9 mouse cellular contexts compared by ENCODE assay signal in genomic region chr12:102730798-102731619, GRCm38 (mm10). TPM values are rescaled to one million over a fixed set of nuclear protein-coding genes. Genes with fewer than 3 reads are reported as not detected.
A peak's percentile ranks its signal among the peaks of the same experiment; 100 is the strongest.
DNase-seq lines count a peak whose midpoint lies in the region; ATAC-seq and TF ChIP-seq lines count a peak whose summit lies in the region.
"Had no signal": no experiment of that assay in that cellular context is flagged by ENCODE, and none has a peak within 500 bp of the region (broad histone marks: within the 10 kb centered on the region; RNA-seq: fewer than 3 reads in every experiment).

No protein-coding gene starts in this region.

- no peak for TF ChIP-seq RAD21 in MEL (IDR thresholded peaks at IDR 0.05; ENCODE audit: low read depth, low read length)

- TF ChIP-seq CTCF in MEL (IDR thresholded peaks at IDR 0.05 in 2 of 3, conservative IDR thresholded peaks at IDR 0.05 in 1 of 3; ENCODE audit: control insufficient read depth in 1 of 3, insufficient read depth in 1 of 3, low read depth in 2 of 3, low read length in 3 of 3, poor library complexity in 1 of 3, severe bottlenecking in 1 of 3), result no peak

- no peak for TF ChIP-seq POLR2A in MEL (IDR thresholded peaks at IDR 0.05; ENCODE audit: control insufficient read depth in 1 of 2, insufficient read depth in 1 of 2, low read depth in 1 of 2, low read length in 2 of 2, poor library complexity in 1 of 2)

- peaks cover 0 to 6% of the 10 kb centered on the region in 2 experiments; a peak in 1 of 4 replicates for H3K36me3 ChIP-seq in MEL (ENCODE audit: control insufficient read depth in 1 of 2, insufficient read depth in 2 of 2, low read length in 2 of 2)
- no peaks in the 10 kb centered on the region for H3K36me3 ChIP-seq in forebrain, embryonic 16.5 days (ENCODE audit: control insufficient read depth, insufficient read depth)
- H3K36me3 ChIP-seq in limb, embryonic 13.5 days, result no peaks in the 10 kb centered on the region
- H3K36me3 ChIP-seq in stomach, embryonic 16.5 days (ENCODE audit: control insufficient read depth, insufficient read depth, low read length), result no peaks in the 10 kb centered on the region

- peak overlapping the region; percentile 45 for H3K4me2 ChIP-seq in forebrain, embryonic 16.5 days (ENCODE audit: low read length)
- H3K4me2 ChIP-seq in limb, embryonic 13.5 days (replicated peaks), result peak overlapping the region; percentile 59
- H3K4me2 ChIP-seq in stomach, embryonic 16.5 days (ENCODE audit: low read depth, low read length), result peak overlapping the region; percentile 48

- TF ChIP-seq EP300 in MEL (IDR thresholded peaks at IDR 0.05; ENCODE audit: low read depth in 1 of 2, low read length in 2 of 2), result no peak

- peaks cover 2 to 20% of the 10 kb centered on the region in 2 experiments; a peak in 3 of 4 replicates for H3K4me1 ChIP-seq in MEL (ENCODE audit: control insufficient read depth in 1 of 2, insufficient read depth in 2 of 2, low read length in 2 of 2)
- peaks cover 21% of the 10 kb centered on the region for H3K4me1 ChIP-seq in forebrain, embryonic 16.5 days (replicated peaks; ENCODE audit: control insufficient read depth, insufficient read depth, low read length)
- peaks cover 24% of the 10 kb centered on the region for H3K4me1 ChIP-seq in limb, embryonic 13.5 days
- peaks cover 8% of the 10 kb centered on the region for H3K4me1 ChIP-seq in stomach, embryonic 16.5 days (ENCODE audit: control insufficient read depth, insufficient read depth, low read length)

- no peaks in the 10 kb centered on the region for H3K9me3 ChIP-seq in MEL (replicated peaks; ENCODE audit: insufficient read depth, low read length)
- no peaks in the 10 kb centered on the region for H3K9me3 ChIP-seq in forebrain, embryonic 16.5 days (ENCODE audit: control insufficient read depth, low read length)
- H3K9me3 ChIP-seq in limb, embryonic 13.5 days, result no peaks in the 10 kb centered on the region
- no peaks in the 10 kb centered on the region for H3K9me3 ChIP-seq in stomach, embryonic 16.5 days (replicated peaks; ENCODE audit: control insufficient read depth, low read length)

- peak; percentile 66 for ATAC-seq in forebrain, embryonic 16.5 days
- ATAC-seq in limb, embryonic 13.5 days (ENCODE audit: low FRiP score, low read depth), result peak; percentile 61
- ATAC-seq in stomach, embryonic 16.5 days (ENCODE audit: insufficient read depth, low FRiP score), result peak; percentile 19; the same call in 1 of the 2 replicates

- peak; percentile 43 for DNase-seq in embryo, embryonic 10 days (ENCODE audit: low spot score)
- DNase-seq in embryo, embryonic 9.5 days (ENCODE audit: extremely low spot score), result no peak
- DNase-seq in MEL (ENCODE audit: low read depth, low spot score), result peak; percentile 56
- no peak for DNase-seq in left cerebral cortex, postnatal 14 days (ENCODE audit: low spot score in 2 of 2)
- no peak for DNase-seq in layer of hippocampus, postnatal 36 days

- H3K9ac ChIP-seq in MEL (ENCODE audit: control insufficient read depth, low read depth, low read length, poor library complexity, severe bottlenecking), result peak overlapping the region; percentile 30; the same call in 1 of the 2 replicates
- H3K9ac ChIP-seq in forebrain, embryonic 16.5 days (replicated peaks; ENCODE audit: low read depth, low read length), result 0 out of 2 replicates have a peak overlapping the region, but pooled peaks have one; percentile 20
- no peak overlapping the region for H3K9ac ChIP-seq in limb, embryonic 13.5 days
- H3K9ac ChIP-seq in stomach, embryonic 16.5 days (ENCODE audit: low read length), result no peak overlapping the region

- 14% methylated on average over 16 of the region's 16 CpGs for WGBS in forebrain, embryonic 16.5 days
- 15% methylated on average over 16 of the region's 16 CpGs for WGBS in limb, embryonic 13.5 days
- 24% methylated on average over 16 of the region's 16 CpGs for WGBS in stomach, embryonic 16.5 days

- no peaks in the 10 kb centered on the region for H3K27me3 ChIP-seq in MEL (ENCODE audit: control insufficient read depth in 1 of 2, insufficient read depth in 2 of 2, low read length in 2 of 2)
- H3K27me3 ChIP-seq in forebrain, embryonic 16.5 days (replicated peaks; ENCODE audit: control insufficient read depth, insufficient read depth, low read length), result no peaks in the 10 kb centered on the region
- no peaks in the 10 kb centered on the region for H3K27me3 ChIP-seq in limb, embryonic 13.5 days
- H3K27me3 ChIP-seq in stomach, embryonic 16.5 days (ENCODE audit: control insufficient read depth, insufficient read depth, low read length), result no peaks in the 10 kb centered on the region

- H3K4me3 ChIP-seq in MEL (ENCODE audit: control insufficient read depth in 1 of 2, insufficient read depth in 1 of 2, low read depth in 2 of 2, low read length in 2 of 2), result peak overlapping the region; percentile 12 to 32
- peak overlapping the region; percentile 20 for H3K4me3 ChIP-seq in forebrain, embryonic 16.5 days (replicated peaks; ENCODE audit: low read length)
- H3K4me3 ChIP-seq in limb, embryonic 13.5 days, result peak overlapping the region; percentile 34
- peak overlapping the region; percentile 8; the same call in 1 of the 2 replicates for H3K4me3 ChIP-seq in stomach, embryonic 16.5 days (replicated peaks; ENCODE audit: low read length)

- intact Hi-C loops in left cerebral cortex, postnatal 14 days (cut with DNase I), result no loop called here

- H3K27ac ChIP-seq in MEL (ENCODE audit: control insufficient read depth, low read depth, low read length), result peak overlapping the region; percentile 9; the same call in 1 of the 2 replicates
- H3K27ac ChIP-seq in forebrain, embryonic 16.5 days (ENCODE audit: low read length), result peak overlapping the region; percentile 86
- H3K27ac ChIP-seq in limb, embryonic 13.5 days, result peak overlapping the region; percentile 93
- H3K27ac ChIP-seq in stomach, embryonic 16.5 days (ENCODE audit: low read length), result peak overlapping the region; percentile 95

- H3K79me2 ChIP-seq in MEL (ENCODE audit: control insufficient read depth, insufficient read depth, low read length, poor library complexity), result no peaks in the 10 kb centered on the region

TF ChIP-seq in MEL, 35 proteins besides CTCF, POLR2A, EP300 and RAD21 (continues in another document):
- TF ChIP-seq MYC (IDR thresholded peaks at IDR 0.05; ENCODE audit: low read depth, low read length) (0 out of 2 replicates have a peak, but pooled peaks have one; percentile 20), E2F4 (IDR thresholded peaks at IDR 0.05; ENCODE audit: borderline replicate concordance, low read depth, low read length) (no peak), SIN3A (IDR thresholded peaks at IDR 0.05; ENCODE audit: low read length) (no peak), ETS1 (IDR thresholded peaks at IDR 0.05; ENCODE audit: low read depth, low read length) (no peak), MEF2A (IDR thresholded peaks at IDR 0.05; ENCODE audit: extremely low read depth, insufficient replicate concordance, low read depth, low read length, poor library complexity, severe bottlenecking) (no peak)

RNA-seq across cellular contexts. Expression of gene Moap1, which starts 12.5 kb away (rescaled TPM):
- total RNA-seq in MEL (2012; rRNA removed), result 8.4 and 9.4 TPM in 2 replicates
- 1 to 10 TPM in 1 of 2 experiments, not detected in 1; 8.2 TPM for polyA plus RNA-seq in MEL (2012; ENCODE audit: insufficient read depth in 1 of 2, insufficient read length in 2 of 2, low read depth in 1 of 2, low replicate concordance in 2 of 2, missing spikeins in 1 of 2)
- polyA plus RNA-seq in forebrain, embryonic 16.5 days (2015; fragmentation: Nextera tagmentation; extraction: Ambion mirVana), result 53.6 and 60.2 TPM in 2 replicates
- polyA plus RNA-seq in limb, embryonic 13.5 days (2015; fragmentation: Nextera tagmentation; extraction: Ambion mirVana), result 28.1 and 30.2 TPM in 2 replicates
- 19.8 and 22.9 TPM in 2 replicates for polyA plus RNA-seq in stomach, embryonic 16.5 days (2015; fragmentation: Nextera tagmentation; extraction: Ambion mirVana)
- total RNA-seq in left cerebral cortex, postnatal 14 days (2021), result 10 to 100 TPM; 37.4 to 38.3 TPM
- 10 to 100 TPM; 26.1 to 26.5 TPM for total RNA-seq in layer of hippocampus, postnatal 36 days (2021)

RNA-seq across cellular contexts. Expression of gene Tmem251, which starts 12.6 kb away (rescaled TPM):
- total RNA-seq in MEL (2012; rRNA removed), result 9.0 and 9.3 TPM in 2 replicates
- polyA plus RNA-seq in MEL (2012; ENCODE audit: insufficient read depth in 1 of 2, insufficient read length in 2 of 2, low read depth in 1 of 2, low replicate concordance in 2 of 2, missing spikeins in 1 of 2), result 10 to 100 TPM; 11.4 to 57.5 TPM
- polyA plus RNA-seq in forebrain, embryonic 16.5 days (2015; fragmentation: Nextera tagmentation; extraction: Ambion mirVana), result 11.0 and 11.9 TPM in 2 replicates
- polyA plus RNA-seq in limb, embryonic 13.5 days (2015; fragmentation: Nextera tagmentation; extraction: Ambion mirVana), result 10.2 and 10.4 TPM in 2 replicates
- 8.4 and 9.6 TPM in 2 replicates for polyA plus RNA-seq in stomach, embryonic 16.5 days (2015; fragmentation: Nextera tagmentation; extraction: Ambion mirVana)
- 1 to 10 TPM; 4.9 to 5.1 TPM for total RNA-seq in left cerebral cortex, postnatal 14 days (2021)
- 1 to 10 TPM; 5.0 to 6.0 TPM for total RNA-seq in layer of hippocampus, postnatal 36 days (2021)

RNA-seq across cellular contexts. Expression of gene Itpk1, which starts 26.3 kb away (rescaled TPM):
- total RNA-seq in MEL (2012; rRNA removed), result 10.5 and 12.0 TPM in 2 replicates
- 10 to 100 TPM in 1 of 2 experiments, not detected in 1; 25.7 TPM for polyA plus RNA-seq in MEL (2012; ENCODE audit: insufficient read depth in 1 of 2, insufficient read length in 2 of 2, low read depth in 1 of 2, low replicate concordance in 2 of 2, missing spikeins in 1 of 2)
- polyA plus RNA-seq in forebrain, embryonic 16.5 days (2015; fragmentation: Nextera tagmentation; extraction: Ambion mirVana), result 66.5 and 68.7 TPM in 2 replicates
- polyA plus RNA-seq in limb, embryonic 13.5 days (2015; fragmentation: Nextera tagmentation; extraction: Ambion mirVana), result 9.3 TPM in 2 replicates
- 21.9 and 22.6 TPM in 2 replicates for polyA plus RNA-seq in stomach, embryonic 16.5 days (2015; fragmentation: Nextera tagmentation; extraction: Ambion mirVana)
- 10 to 100 TPM; 74.9 to 76.2 TPM for total RNA-seq in left cerebral cortex, postnatal 14 days (2021)
- total RNA-seq in layer of hippocampus, postnatal 36 days (2021), result 10 to 100 TPM; 64.3 to 64.8 TPM

RNA-seq across cellular contexts. Expression of gene Gm28051, which starts 26.6 kb away (rescaled TPM):
- not detected in 2 replicates for total RNA-seq in MEL (2012; rRNA removed)
- not detected for polyA plus RNA-seq in MEL (2012; ENCODE audit: insufficient read depth in 1 of 2, insufficient read length in 2 of 2, low read depth in 1 of 2, low replicate concordance in 2 of 2, missing spikeins in 1 of 2)
- polyA plus RNA-seq in forebrain, embryonic 16.5 days (2015; fragmentation: Nextera tagmentation; extraction: Ambion mirVana), result not detected in 2 replicates
- polyA plus RNA-seq in limb, embryonic 13.5 days (2015; fragmentation: Nextera tagmentation; extraction: Ambion mirVana), result not detected in 2 replicates
- polyA plus RNA-seq in stomach, embryonic 16.5 days (2015; fragmentation: Nextera tagmentation; extraction: Ambion mirVana), result not detected in 2 replicates
- not detected for total RNA-seq in left cerebral cortex, postnatal 14 days (2021)
- not detected for total RNA-seq in layer of hippocampus, postnatal 36 days (2021)
- polyA plus RNA-seq: large intestine, adult 2 months had no signal

RNA-seq across cellular contexts. Expression of gene Gon7, which starts 26.6 kb away (rescaled TPM):
- 33.0 and 33.7 TPM in 2 replicates for total RNA-seq in MEL (2012; rRNA removed)
- polyA plus RNA-seq in MEL (2012; ENCODE audit: insufficient read depth in 1 of 2, insufficient read length in 2 of 2, low read depth in 1 of 2, low replicate concordance in 2 of 2, missing spikeins in 1 of 2), result 100 to 1,000 TPM in 1 of 2 experiments, 10 to 100 TPM in 1; 31.3 to 129 TPM
- polyA plus RNA-seq in forebrain, embryonic 16.5 days (2015; fragmentation: Nextera tagmentation; extraction: Ambion mirVana), result 43.6 and 50.0 TPM in 2 replicates
- polyA plus RNA-seq in limb, embryonic 13.5 days (2015; fragmentation: Nextera tagmentation; extraction: Ambion mirVana), result 34.9 TPM in 2 replicates
- polyA plus RNA-seq in stomach, embryonic 16.5 days (2015; fragmentation: Nextera tagmentation; extraction: Ambion mirVana), result 22.3 and 25.1 TPM in 2 replicates
- total RNA-seq in left cerebral cortex, postnatal 14 days (2021), result 10 to 100 TPM; 12.8 to 14.0 TPM
- total RNA-seq in layer of hippocampus, postnatal 36 days (2021), result 10 to 100 TPM; 13.2 to 14.4 TPM

Comparison
In these comparisons a context has a peak if more than half of its experiments do, and no peak if none do; other contexts are left out.
1. DNase-seq: peak in embryo, embryonic 10 days (single experiment) and MEL (single experiment); none in embryo, embryonic 9.5 days (single experiment), left cerebral cortex, postnatal 14 days (0 of 2) and layer of hippocampus, postnatal 36 days (0 of 2).
2. H3K27ac ChIP-seq: peak in every context shown above with its lines; median percentile 95 in stomach, embryonic 16.5 days; 93 in limb, embryonic 13.5 days; 86 in forebrain, embryonic 16.5 days; 9 in MEL.
3. H3K9ac ChIP-seq: peak in MEL (single experiment) and forebrain, embryonic 16.5 days (single experiment); none in limb, embryonic 13.5 days (single experiment) and stomach, embryonic 16.5 days (single experiment).
4. Peak in every context shown above with its lines, with median percentiles within 50 percentile points of each other: H3K4me3 ChIP-seq, ATAC-seq and H3K4me2 ChIP-seq.